Mouse (Mus musculus): ENCODE data around the gene Trank1.

The Trank1 gene

DNA sequence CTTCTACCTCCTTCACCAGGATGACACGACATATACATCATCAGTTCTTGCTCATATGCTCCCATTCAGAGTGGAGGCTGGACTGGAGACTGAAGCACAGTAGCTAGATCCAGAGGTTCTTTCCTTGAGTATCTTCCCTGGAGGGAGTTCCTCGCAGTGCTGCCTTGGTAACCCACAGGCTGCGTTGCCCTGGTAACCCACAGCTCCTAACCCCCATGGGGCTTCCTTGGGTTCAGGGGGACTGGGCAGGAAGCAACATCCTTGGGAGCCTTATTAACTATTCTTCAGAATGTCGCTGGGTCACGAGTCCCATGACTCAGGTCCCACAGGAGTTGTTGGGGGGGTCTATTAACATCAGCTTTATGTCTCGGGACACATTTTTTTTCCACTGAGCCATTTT, 113.6 kb downstream of the Trank1 start:
- in situ Hi-C loops (cut with MboI, MseI): no loop called here

GRCm38 (mm10) chr9:111425952-111426351, 114.4 kb downstream of the Trank1 start:
- in situ Hi-C loops (cut with MboI, MseI): no loop called here

- in situ Hi-C loops (cut with MboI, MseI): no loop called here
These were observed 116.5 kb downstream of the Trank1 start for GRCm38 (mm10) chr9:111427891-111428555.

DNA sequence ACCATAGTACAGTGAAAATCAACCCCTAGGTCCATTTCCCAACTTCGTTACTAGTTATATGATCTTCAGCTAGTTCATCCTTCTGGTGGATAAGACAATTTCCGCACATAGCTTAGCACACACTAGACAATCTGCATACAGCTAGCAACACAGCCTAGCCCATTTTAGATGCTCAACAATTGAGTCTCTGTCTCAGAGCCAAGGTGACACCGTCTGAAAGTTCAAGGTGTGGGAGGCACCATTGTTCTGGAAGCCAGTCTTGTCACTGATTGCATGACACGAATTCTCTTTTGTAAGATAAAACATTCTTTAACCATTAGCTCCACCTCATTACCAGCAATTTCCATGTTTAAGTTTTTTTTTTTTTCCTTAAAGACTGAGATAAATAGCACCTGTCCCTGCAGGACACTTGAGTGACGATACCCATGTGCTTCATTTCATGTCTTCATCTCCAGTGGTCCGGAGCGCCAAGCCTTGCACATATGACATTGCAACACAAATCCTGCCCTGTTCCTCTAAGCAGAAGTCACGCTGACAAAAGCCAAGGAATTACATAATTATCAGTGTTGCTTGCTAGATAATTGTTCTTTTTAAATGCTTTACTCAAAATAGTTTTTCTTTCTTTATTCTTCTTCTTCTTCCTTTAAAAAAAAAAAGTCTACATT, 117.3 kb downstream of the Trank1 start:
- in situ Hi-C loops (cut with MboI, MseI): no loop called here

- in situ Hi-C loops (cut with MboI, MseI): no loop called here
These were observed 117.8 kb downstream of the Trank1 start for GRCm38 (mm10) chr9:111429363-111429750.

DNA sequence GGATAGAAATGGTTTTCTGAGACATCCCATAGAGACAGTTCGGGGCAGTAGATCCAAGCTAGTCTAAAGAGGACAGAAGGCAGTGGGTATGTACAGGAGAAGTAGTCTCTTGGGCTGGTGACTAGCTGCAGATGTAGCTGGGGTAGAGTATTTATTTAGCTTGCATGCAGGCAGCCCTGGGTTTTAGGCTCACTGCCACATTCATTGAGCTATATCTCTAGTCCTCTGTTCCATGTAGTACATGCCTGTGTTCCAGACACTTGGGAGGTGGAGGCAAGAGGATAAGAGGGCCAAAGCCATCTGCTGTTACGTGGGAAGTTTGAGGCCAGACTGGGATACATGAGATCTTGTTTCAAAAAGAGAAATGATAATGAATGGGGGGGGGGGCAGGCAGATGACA, 123.9 kb downstream of the Trank1 start:
- in situ Hi-C loops (cut with MboI, MseI): no loop called here

GRCm38 (mm10) chr9:111438904-111439835, 127.6 kb downstream of the Trank1 start, which contains the start of gene Dclk3:
TSS of gene Dclk3 (plus strand) at chr9:111439081.
- in situ Hi-C loops (cut with MboI, MseI): no loop called here

- in situ Hi-C loops (cut with MboI, MseI): no loop called here
These were observed 128.3 kb downstream of the Trank1 start for GRCm38 (mm10) chr9:111439836-111440201.

DNA sequence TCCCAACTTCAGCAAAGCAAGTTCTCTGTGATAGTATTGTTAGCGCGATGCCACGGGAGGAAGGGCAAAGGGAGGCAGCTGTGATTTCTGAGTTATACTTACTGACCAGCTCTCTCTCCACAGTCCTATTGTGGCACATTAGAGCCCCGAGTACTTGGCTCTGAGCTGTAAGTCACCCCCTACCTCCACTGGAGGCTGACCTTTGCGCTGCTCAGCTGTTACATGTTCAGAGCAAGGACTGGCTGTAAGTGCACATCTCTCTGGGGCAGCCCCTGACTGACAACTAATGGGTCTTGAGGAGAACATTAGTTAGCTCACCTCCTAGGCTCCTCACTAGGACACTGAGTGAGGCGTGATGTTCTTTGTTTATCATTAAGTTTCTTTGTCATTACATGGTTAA, 128.9 kb downstream of the Trank1 start:
- in situ Hi-C loops (cut with MboI, MseI): no loop called here

DNA sequence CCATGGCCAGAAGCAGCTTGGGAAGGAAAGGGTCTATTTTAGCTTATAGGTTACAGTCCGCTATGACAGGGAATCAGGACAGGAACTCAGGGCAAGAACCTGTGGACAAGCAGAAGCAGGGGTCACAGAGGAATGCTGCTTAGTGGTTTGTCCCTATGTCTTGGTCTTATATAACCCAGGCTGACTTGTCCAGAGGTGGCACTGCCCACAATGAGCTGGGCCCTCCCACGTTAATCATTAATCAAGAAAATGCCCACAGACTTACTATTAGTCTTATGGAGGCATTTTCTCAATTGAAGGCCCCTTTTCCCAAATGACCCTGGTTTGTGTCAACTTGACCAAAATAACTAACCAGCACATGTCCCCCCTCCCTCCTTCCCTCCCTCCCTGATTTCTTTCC, 129.6 kb downstream of the Trank1 start:
- in situ Hi-C loops (cut with MboI, MseI): no loop called here

Measured in regulatory T cell (primary cell).